Mouse (Mus musculus) embryonic facial prominence, embryonic 11.5 days (tissue): Measurements from ENCODE around the gene Rftn1. TPM values are rescaled to one million over a fixed set of nuclear protein-coding genes. Genes with fewer than 3 reads are reported as not detected.
"Not testable (repeated sequence)": the region's sequence is repeated elsewhere in the genome, so short reads cannot be mapped to it uniquely, and the experiment has no call there.

ENCODE experiments used
- ATAC-seq: fragments of 200-750 bp; cut with Nextera tagmentation; replicated peaks from 2 replicates; pipeline ENCODE4 v1.8.0; 2017; ENCODE audit warnings: low read depth; ENCODE audit not compliant: insufficient number of reproducible peaks, low FRiP score, low TSS enrichment
- DNase-seq: peaks from one replicate; pipeline ENCODE4 v3.0.0-alpha.2; 2015; ENCODE audit warnings: low spot score
- H3K27ac ChIP-seq: fragments of 300-500 bp; sonication (generic); replicated peaks from 2 replicates; pipeline ENCODE4 v1.5.1; 2014; ENCODE audit warnings: mild to moderate bottlenecking, low read depth, low read length, control low read depth
- H3K27me3 ChIP-seq: fragments of 300-500 bp; sonication (generic); 2 replicates; pipeline ENCODE4 v1.6.1; 2014; ENCODE audit warnings: mild to moderate bottlenecking, low read length, moderate library complexity, mixed read lengths; ENCODE audit not compliant: control insufficient read depth, insufficient read depth
- H3K36me3 ChIP-seq: fragments of 300-500 bp; sonication (generic); replicated peaks from 2 replicates; pipeline ENCODE4 v1.6.1; 2014; ENCODE audit warnings: low read depth, mild to moderate bottlenecking, low read length, moderate library complexity, mixed read lengths; ENCODE audit not compliant: control insufficient read depth, insufficient read depth
- H3K4me1 ChIP-seq: fragments of 300-500 bp; sonication (generic); 2 replicates; pipeline ENCODE4 v1.6.1; 2014; ENCODE audit warnings: low read length, mixed read lengths; ENCODE audit not compliant: control insufficient read depth, insufficient read depth
- H3K4me2 ChIP-seq: fragments of 300-500 bp; sonication (generic); 2 replicates; pipeline ENCODE4 v1.6.1; 2014; ENCODE audit warnings: low read depth, mild to moderate bottlenecking, control low read depth, low read length, moderate library complexity
- H3K4me3 ChIP-seq: fragments of 300-500 bp; sonication (generic); 2 replicates; pipeline ENCODE4 v1.5.1; 2014; ENCODE audit warnings: low read depth, low read length, control low read depth
- H3K9ac ChIP-seq: fragments of 300-500 bp; sonication (generic); replicated peaks from 2 replicates; pipeline ENCODE4 v1.6.1; 2014; ENCODE audit warnings: mild to moderate bottlenecking, control low read depth, low read length
- H3K9me3 ChIP-seq: fragments of 300-500 bp; sonication (generic); replicated peaks from 2 replicates; pipeline ENCODE4 v1.6.1; 2016; ENCODE audit warnings: mild to moderate bottlenecking, low read length, inconsistent platforms, mixed read lengths; ENCODE audit not compliant: control insufficient read depth
- WGBS: fragments of 180-500 bp; shearing (Covaris S2); extraction: QIAGEN DNeasy Blood & Tissue Kit; methylation state at CpG from one replicate; pipeline ENCODE4 v1.1.7; 2014; 5-methylcytosine and 5-hydroxymethylcytosine counted together
- polyA plus RNA-seq: library from polyadenylated mRNA; unstranded; fragments of >200 nt; fragmentation: Nextera tagmentation; extraction: Ambion mirVana; gene quantifications from 2 replicates; pipeline ENCODE4 v1.2.1, GENCODE M21; 2014

The Rftn1 gene
- polyA plus RNA-seq, 1 experiment from 2014 or later = 6.5 TPM

DNA sequence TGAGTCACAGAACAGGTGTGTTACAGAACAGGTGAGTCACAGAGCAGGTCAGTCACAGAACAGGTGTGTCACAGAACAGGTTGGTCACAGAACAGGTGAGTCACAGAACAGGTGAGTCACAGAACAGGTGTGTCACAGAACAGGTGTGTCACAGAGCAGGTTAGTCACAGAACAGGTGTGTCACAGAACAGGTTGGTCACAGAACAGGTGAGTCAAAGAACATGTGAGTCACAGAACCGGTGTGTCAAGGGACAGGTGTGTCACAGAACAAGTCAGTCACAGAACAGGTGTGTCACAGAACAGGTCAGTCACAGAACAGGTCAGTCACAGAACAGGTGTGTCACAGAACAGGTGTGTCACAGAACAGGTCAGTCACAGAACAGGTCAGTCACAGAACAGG, 74.1 kb downstream of the Rftn1 start:
- ATAC-seq, H3K9ac ChIP-seq, H3K4me1 ChIP-seq, H3K27me3 ChIP-seq, H3K36me3 ChIP-seq, H3K4me2 ChIP-seq, DNase-seq, H3K4me3 ChIP-seq, H3K9me3 ChIP-seq, H3K27ac ChIP-seq: not testable (repeated sequence)
- 97% methylated on average over 1 of the region's 1 CpGs for WGBS

GRCm38 (mm10) chr17:50115716-50116115, 74.8 kb downstream of the Rftn1 start:
- WGBS = 92% methylated on average over 3 of the region's 3 CpGs

GRCm38 (mm10) chr17:50114659-50115058, 75.8 kb downstream of the Rftn1 start:
- DNase-seq = no peak
- 80% methylated on average over 8 of the region's 8 CpGs for WGBS
- H3K27ac ChIP-seq = no peak overlapping the region

More at GRCm38 (mm10) chr17:50115716-50116115, 74.8 kb downstream of the Rftn1 start:
- not testable (repeated sequence) for H3K4me2 ChIP-seq, H3K9me3 ChIP-seq, H3K4me1 ChIP-seq, H3K27ac ChIP-seq, ATAC-seq, DNase-seq, H3K4me3 ChIP-seq, H3K9ac ChIP-seq, H3K36me3 ChIP-seq, H3K27me3 ChIP-seq

GRCm38 (mm10) chr17:50110650-50111415, 79.6 kb downstream of the Rftn1 start:
- H3K4me3 ChIP-seq = no peak overlapping the region
- WGBS = 68% methylated on average over 14 of the region's 14 CpGs

More at GRCm38 (mm10) chr17:50114659-50115058, 75.8 kb downstream of the Rftn1 start:
- Histone ChIP-seq H3K4me3 (no peak overlapping the region), H3K4me1 (no peaks in the 10 kb centered on the region), H3K4me2 (no peak overlapping the region), H3K9ac (no peak overlapping the region), H3K9me3 (no peaks in the 10 kb centered on the region), H3K27me3 (no peaks in the 10 kb centered on the region), H3K36me3 (no peaks in the 10 kb centered on the region)
- no peak for ATAC-seq

GRCm38 (mm10) chr17:50106811-50107210, 83.7 kb downstream of the Rftn1 start:
- no peaks in the 10 kb centered on the region for H3K4me1 ChIP-seq
- H3K9ac ChIP-seq = no peak overlapping the region
- no peak overlapping the region for H3K27ac ChIP-seq
- no peaks in the 10 kb centered on the region for H3K36me3 ChIP-seq
- DNase-seq = no peak
- 93% methylated on average over 10 of the region's 10 CpGs for WGBS
- no peak overlapping the region for H3K4me3 ChIP-seq
- ATAC-seq = no peak
- H3K27me3 ChIP-seq = no peaks in the 10 kb centered on the region
- no peaks in the 10 kb centered on the region for H3K9me3 ChIP-seq
- H3K4me2 ChIP-seq = no peak overlapping the region

More at GRCm38 (mm10) chr17:50110650-50111415, 79.6 kb downstream of the Rftn1 start:
- H3K4me1 ChIP-seq = no peaks in the 10 kb centered on the region
- no peak overlapping the region for H3K4me2 ChIP-seq
- no peaks in the 10 kb centered on the region for H3K36me3 ChIP-seq
- DNase-seq (no peak), ATAC-seq (no peak)
- no peaks in the 10 kb centered on the region for H3K9me3 ChIP-seq
- no peaks in the 10 kb centered on the region for H3K27me3 ChIP-seq
- H3K9ac ChIP-seq = no peak overlapping the region
- H3K27ac ChIP-seq = no peak overlapping the region

DNA sequence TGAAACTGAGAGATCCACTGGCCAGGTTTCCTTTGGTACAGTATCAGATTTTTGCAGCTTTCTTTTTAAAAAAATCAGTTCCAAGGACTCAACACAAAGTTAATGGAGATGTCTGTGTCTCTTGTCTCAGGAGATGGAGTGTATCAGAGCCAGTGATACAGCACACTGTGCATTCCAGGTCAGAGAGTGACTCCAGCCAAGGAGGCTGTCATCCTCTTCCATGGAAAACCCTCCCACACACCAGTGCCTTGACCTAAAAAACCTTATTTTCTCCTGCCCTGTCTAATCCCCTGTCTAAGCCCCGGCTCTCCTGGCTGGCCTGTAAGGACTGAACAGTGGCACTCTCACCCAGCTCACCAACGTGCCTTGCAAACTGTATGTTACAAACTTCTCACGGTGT, 86.3 kb downstream of the Rftn1 start:
- H3K4me3 ChIP-seq = no peak overlapping the region
- H3K4me1 ChIP-seq = no peaks in the 10 kb centered on the region
- no peaks in the 10 kb centered on the region for H3K9me3 ChIP-seq
- ATAC-seq (no peak), DNase-seq (no peak)
- no peaks in the 10 kb centered on the region for H3K36me3 ChIP-seq
- no peak overlapping the region for H3K4me2 ChIP-seq
- no peak overlapping the region for H3K27ac ChIP-seq
- 85% methylated on average over 3 of the region's 3 CpGs for WGBS
- H3K9ac ChIP-seq = no peak overlapping the region
- no peaks in the 10 kb centered on the region for H3K27me3 ChIP-seq

GRCm38 (mm10) chr17:50101416-50101815, 89.1 kb downstream of the Rftn1 start:
- no peak overlapping the region for H3K27ac ChIP-seq
- no peaks in the 10 kb centered on the region for H3K27me3 ChIP-seq
- H3K4me3 ChIP-seq = no peak overlapping the region
- H3K9ac ChIP-seq = no peak overlapping the region
- no peak overlapping the region for H3K4me2 ChIP-seq
- H3K36me3 ChIP-seq = no peaks in the 10 kb centered on the region
- DNase-seq (no peak), ATAC-seq (no peak)
- 93% methylated on average over 3 of the region's 3 CpGs for WGBS
- no peaks in the 10 kb centered on the region for H3K4me1 ChIP-seq
- H3K9me3 ChIP-seq = no peaks in the 10 kb centered on the region

DNA sequence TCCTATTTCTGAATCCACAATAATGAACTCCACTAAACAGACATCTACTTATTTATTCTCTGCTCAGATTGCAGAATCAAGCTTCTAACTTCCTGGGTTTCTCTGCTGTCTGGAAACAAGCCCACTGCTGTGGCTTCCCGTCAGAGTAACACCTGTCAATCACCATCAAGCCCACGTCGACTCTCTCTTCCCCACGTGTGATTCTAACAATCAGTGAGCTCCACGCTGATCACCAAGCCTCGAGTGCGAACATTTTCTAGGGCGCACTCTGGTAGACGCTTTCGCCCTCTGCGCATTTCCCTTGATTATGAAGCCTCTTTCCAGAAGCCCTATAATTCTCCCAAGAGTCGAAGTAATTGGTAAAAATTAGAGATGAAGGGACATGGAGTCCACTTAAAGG, 90.4 kb downstream of the Rftn1 start:
- no peaks in the 10 kb centered on the region for H3K4me1 ChIP-seq
- no peak for ATAC-seq
- no peak overlapping the region for H3K27ac ChIP-seq
- H3K27me3 ChIP-seq = no peaks in the 10 kb centered on the region
- H3K36me3 ChIP-seq = no peaks in the 10 kb centered on the region
- H3K4me2 ChIP-seq = no peak overlapping the region
- H3K9me3 ChIP-seq = no peaks in the 10 kb centered on the region
- 65% methylated on average over 12 of the region's 12 CpGs for WGBS
- H3K4me3 ChIP-seq = no peak overlapping the region
- no peak for DNase-seq
- H3K9ac ChIP-seq = no peak overlapping the region
